Mouse (Mus musculus): Measurements from ENCODE around the gene Slc30a9.

DNA sequence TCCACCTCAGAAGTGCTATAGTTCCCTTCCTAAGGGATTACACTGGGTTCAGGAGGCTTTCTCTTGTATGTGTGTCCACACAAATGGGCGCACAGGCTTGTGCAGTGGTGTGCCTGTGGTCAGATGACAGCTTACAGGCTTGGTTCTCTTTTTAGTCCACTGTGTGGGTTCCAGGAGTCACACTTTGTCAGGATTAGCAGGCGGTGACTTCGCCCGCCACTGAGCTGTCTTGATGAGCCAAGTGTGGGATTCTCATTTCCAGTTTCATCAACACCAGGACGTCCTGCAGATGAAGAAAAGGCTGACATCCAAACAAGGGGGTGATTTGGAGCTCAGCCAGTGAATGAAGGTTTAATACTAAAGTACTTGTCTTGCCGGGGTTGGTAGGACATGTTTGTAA lies 11.1 kb upstream of the Slc30a9 start:
- TF ChIP-seq POLR2A (IDR thresholded peaks at IDR 0.05; ENCODE audit: control insufficient read depth, extremely low read depth, insufficient read depth, low read length, poor library complexity) (no peak), CTCF (IDR thresholded peaks at IDR 0.05; ENCODE audit: borderline replicate concordance, control insufficient read depth, extremely low read depth, insufficient read depth, low read length, poor library complexity) (no peak)

Measured in thymus, adult 2 months (tissue).